Mouse (Mus musculus): ENCODE data around the gene Clpb.

DNA sequence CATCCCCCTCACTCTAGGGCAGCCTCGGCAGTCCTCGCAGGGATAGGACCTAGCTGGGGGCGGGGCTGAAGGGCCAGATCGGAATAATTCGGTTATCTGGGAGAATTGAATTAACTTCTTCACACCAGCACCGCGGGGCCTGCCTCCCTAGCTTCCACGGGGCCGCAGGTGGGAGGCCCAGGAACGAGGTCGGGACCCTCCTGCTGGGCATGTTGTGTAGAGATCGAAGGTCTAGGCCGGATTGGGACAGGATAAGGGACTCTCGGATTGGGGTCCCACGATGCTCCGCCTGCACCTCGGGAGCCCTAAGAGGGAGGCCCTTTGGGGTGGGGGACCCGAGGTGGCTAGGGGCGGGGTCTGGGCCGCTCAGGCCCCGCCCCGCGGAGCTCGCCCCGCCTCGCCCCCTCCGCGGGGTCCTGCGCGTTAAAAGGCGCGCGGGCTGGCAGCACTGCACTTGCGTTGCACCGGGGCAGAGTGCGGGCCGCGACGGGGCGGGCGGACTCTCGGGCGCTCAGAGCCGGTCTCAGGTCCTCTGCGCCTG lies 154.5 kb downstream of the Clpb start, which contains the start of gene Phox2a:
- TF ChIP-seq POLR2A (IDR thresholded peaks at IDR 0.05; ENCODE audit: low read depth, low read length) = no peak
- no peak for TF ChIP-seq CTCF (IDR thresholded peaks at IDR 0.05; ENCODE audit: borderline replicate concordance, insufficient read depth, low read length)

Data from embryonic fibroblast, embryonic 13.5 days (primary cell).